10 mouse cellular contexts compared by ENCODE assay signal in the genomic region with DNA sequence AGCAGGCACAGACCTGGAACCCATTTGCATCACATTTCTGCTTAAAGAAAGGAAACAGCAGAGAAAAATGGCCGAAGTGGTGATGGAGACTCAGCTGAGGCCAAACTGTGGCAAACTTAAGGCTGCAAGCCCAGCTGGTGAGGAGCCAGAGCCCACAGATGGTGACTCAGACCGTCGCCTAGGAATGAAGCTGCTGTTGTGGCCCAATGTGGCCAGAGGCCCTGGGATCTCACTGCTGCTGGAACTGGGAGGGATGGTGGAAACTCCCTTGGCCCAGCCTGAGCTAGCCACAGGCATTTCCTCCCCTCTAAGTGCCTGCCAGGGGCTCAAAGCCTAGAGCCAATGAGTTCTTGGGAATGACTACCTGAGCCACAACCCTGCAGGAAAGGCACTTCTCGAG. TPM values are rescaled to one million over a fixed set of nuclear protein-coding genes. Genes with fewer than 3 reads are reported as not detected.
A peak's percentile ranks its signal among the peaks of the same experiment; 100 is the strongest.
DNase-seq lines count a peak whose midpoint lies in the region; ATAC-seq and TF ChIP-seq lines count a peak whose summit lies in the region.
"Had no signal": no experiment of that assay in that cellular context is flagged by ENCODE, and none has a peak within 500 bp of the region (broad histone marks: within the 10 kb centered on the region; RNA-seq: fewer than 3 reads in every experiment).

No protein-coding gene starts in this region.

- H3K36me3 ChIP-seq in midbrain, postnatal 0 days (ENCODE audit: insufficient read depth, low read length) = no peaks in the 10 kb centered on the region
- H3K36me3 ChIP-seq in midbrain, embryonic 15.5 days (replicated peaks) = no peaks in the 10 kb centered on the region
- no peaks in the 10 kb centered on the region for H3K36me3 ChIP-seq in small intestine, adult 2 months (ENCODE audit: control insufficient read depth, insufficient read depth, low read length)
- no peaks in the 10 kb centered on the region; the same call in 1 of the 2 replicates for H3K36me3 ChIP-seq in kidney, embryonic 14.5 days (ENCODE audit: control insufficient read depth, insufficient read depth, low read length)

- intact Hi-C loops in gastrocnemius, postnatal 14 days (cut with DNase I; ENCODE audit: low total_unique reads) = no loop called here

- whole genome bisulfite sequencing in midbrain, postnatal 0 days = 70% methylated on average over 4 of the region's 4 CpGs
- 71% methylated on average over 4 of the region's 4 CpGs for WGBS in midbrain, embryonic 15.5 days
- WGBS in small intestine, adult 2 months = 47% methylated on average over 4 of the region's 4 CpGs
- WGBS in kidney, embryonic 14.5 days = 68% methylated on average over 4 of the region's 4 CpGs

- H3K4me1 ChIP-seq in midbrain, postnatal 0 days (ENCODE audit: insufficient read depth, low read length) = no peaks in the 10 kb centered on the region
- H3K4me1 ChIP-seq in midbrain, embryonic 15.5 days = peaks cover 9% of the 10 kb centered on the region; the same call in 1 of the 2 replicates
- H3K4me1 ChIP-seq in small intestine, adult 2 months (ENCODE audit: control insufficient read depth, insufficient read depth, insufficient read length, low read length) = peaks cover 16% of the 10 kb centered on the region
- H3K4me1 ChIP-seq in kidney, embryonic 14.5 days (ENCODE audit: control insufficient read depth, insufficient read depth, low read length) = peaks cover 14% of the 10 kb centered on the region

- H3K9me3 ChIP-seq in midbrain, postnatal 0 days (ENCODE audit: low read length) = no peaks in the 10 kb centered on the region
- H3K9me3 ChIP-seq in midbrain, embryonic 15.5 days = no peaks in the 10 kb centered on the region
- no peaks in the 10 kb centered on the region for H3K9me3 ChIP-seq in kidney, embryonic 14.5 days (ENCODE audit: control insufficient read depth, low read length)

- peak; percentile 50 to 66 for DNase-seq in adrenal gland, adult (ENCODE audit: inconsistent age in 2 of 2, low spot score in 1 of 2)
- DNase-seq in adrenal gland, postnatal 4 days (ENCODE audit: low spot score in 2 of 2) = no peak
- DNase-seq in midbrain, postnatal 0 days (ENCODE audit: low spot score) = peak; percentile 27
- peak; percentile 72 for DNase-seq in gastrocnemius, postnatal 14 days
- no peak for DNase-seq in thymus, postnatal 10 days (ENCODE audit: low spot score in 2 of 2)

- no peak for TF ChIP-seq POLR2A in small intestine, adult 2 months (IDR thresholded peaks at IDR 0.05; ENCODE audit: low read depth, low read length)

- no peak overlapping the region for H3K9ac ChIP-seq in midbrain, postnatal 0 days (replicated peaks; ENCODE audit: low read length, poor library complexity, severe bottlenecking)
- no peak overlapping the region for H3K9ac ChIP-seq in midbrain, embryonic 15.5 days
- H3K9ac ChIP-seq in kidney, embryonic 14.5 days (ENCODE audit: low read depth, low read length) = no peak overlapping the region

- ATAC-seq in midbrain, postnatal 0 days (ENCODE audit: low FRiP score) = no peak
- no peak for ATAC-seq in midbrain, embryonic 15.5 days (replicated peaks)
- no peak for ATAC-seq in kidney, embryonic 14.5 days (ENCODE audit: low FRiP score, low TSS enrichment)
- ATAC-seq: hindbrain, embryonic 16.5 days had no signal

- H3K27ac ChIP-seq in midbrain, postnatal 0 days (ENCODE audit: low read depth, low read length) = no peak overlapping the region
- no peak overlapping the region for H3K27ac ChIP-seq in midbrain, embryonic 15.5 days
- H3K27ac ChIP-seq in small intestine, adult 2 months (ENCODE audit: insufficient read depth, low read depth, low read length) = peak overlapping the region; percentile 35
- no peak overlapping the region for H3K27ac ChIP-seq in kidney, embryonic 14.5 days (ENCODE audit: low read depth, low read length)

- no peak for TF ChIP-seq CTCF in midbrain, postnatal 0 days (IDR thresholded peaks at IDR 0.05)
- TF ChIP-seq CTCF in small intestine, adult 2 months (IDR thresholded peaks at IDR 0.05; ENCODE audit: extremely low read depth, insufficient read length, insufficient replicate concordance, low read depth, low read length) = no peak

- no peak overlapping the region for H3K4me3 ChIP-seq in midbrain, postnatal 0 days (ENCODE audit: low read depth, low read length)
- no peak overlapping the region for H3K4me3 ChIP-seq in midbrain, embryonic 15.5 days
- no peak overlapping the region for H3K4me3 ChIP-seq in small intestine, adult 2 months (ENCODE audit: low read depth, low read length)
- H3K4me3 ChIP-seq in kidney, embryonic 14.5 days (ENCODE audit: low read length) = no peak overlapping the region

- H3K4me2 ChIP-seq in midbrain, postnatal 0 days (ENCODE audit: low read depth, low read length, poor library complexity, severe bottlenecking) = no peak overlapping the region
- no peak overlapping the region for H3K4me2 ChIP-seq in midbrain, embryonic 15.5 days
- H3K4me2 ChIP-seq in kidney, embryonic 14.5 days (replicated peaks; ENCODE audit: low read depth, low read length) = no peak overlapping the region
- H3K4me2 ChIP-seq: liver, embryonic 11.5 days had no signal

- no peaks in the 10 kb centered on the region for H3K27me3 ChIP-seq in midbrain, postnatal 0 days (ENCODE audit: insufficient read depth, low read length)
- no peaks in the 10 kb centered on the region for H3K27me3 ChIP-seq in midbrain, embryonic 15.5 days (replicated peaks)
- H3K27me3 ChIP-seq in small intestine, adult 2 months (ENCODE audit: control insufficient read depth, insufficient read depth, low read length) = no peaks in the 10 kb centered on the region
- no peaks in the 10 kb centered on the region for H3K27me3 ChIP-seq in kidney, embryonic 14.5 days (ENCODE audit: control insufficient read depth, insufficient read depth, low read length)

RNA-seq across cellular contexts. Expression of a gene that starts 9.4 kb away (rescaled TPM):
- total RNA-seq in adrenal gland, postnatal 4 days (2021) = 10 to 100 TPM; 24.1 to 26.5 TPM
- 23.8 and 32.7 TPM in 2 replicates for total RNA-seq in midbrain, postnatal 0 days (2014; rRNA removed)
- polyA plus RNA-seq in midbrain, postnatal 0 days (2015; fragmentation: Nextera tagmentation; extraction: Ambion mirVana) = 18.0 TPM in 2 replicates
- 15.5 and 16.3 TPM in 2 replicates for polyA plus RNA-seq in midbrain, embryonic 15.5 days (2015; fragmentation: Nextera tagmentation; extraction: Ambion mirVana)
- total RNA-seq in gastrocnemius, postnatal 14 days (2021) = 1 to 10 TPM; 3.4 to 3.9 TPM
- polyA plus RNA-seq in small intestine, adult 2 months (2012; rRNA removed) = 10.7 and 12.7 TPM in 2 replicates
- polyA plus RNA-seq in kidney, embryonic 14.5 days (2014; fragmentation: Nextera tagmentation; extraction: Ambion mirVana) = 15.7 and 18.2 TPM in 2 replicates

RNA-seq across cellular contexts. Expression of a gene that starts 19.9 kb away (rescaled TPM):
- 10 to 100 TPM; 51.4 to 54.3 TPM for total RNA-seq in adrenal gland, postnatal 4 days (2021)
- total RNA-seq in midbrain, postnatal 0 days (2014; rRNA removed) = 79.5 and 101 TPM in 2 replicates
- 121 and 129 TPM in 2 replicates for polyA plus RNA-seq in midbrain, postnatal 0 days (2015; fragmentation: Nextera tagmentation; extraction: Ambion mirVana)
- polyA plus RNA-seq in midbrain, embryonic 15.5 days (2015; fragmentation: Nextera tagmentation; extraction: Ambion mirVana) = 113 and 116 TPM in 2 replicates
- 10 to 100 TPM; 22.7 to 25.2 TPM for total RNA-seq in gastrocnemius, postnatal 14 days (2021)
- polyA plus RNA-seq in small intestine, adult 2 months (2012; rRNA removed) = 69.0 and 137 TPM in 2 replicates
- 87.1 and 94.0 TPM in 2 replicates for polyA plus RNA-seq in kidney, embryonic 14.5 days (2014; fragmentation: Nextera tagmentation; extraction: Ambion mirVana)

Comparison
In these comparisons a context has a peak if more than half of its experiments do, and no peak if none do; other contexts are left out.
1. DNase-seq: peak in adrenal gland, adult (2 of 2), midbrain, postnatal 0 days (single experiment) and gastrocnemius, postnatal 14 days (single experiment); none in adrenal gland, postnatal 4 days (0 of 2) and thymus, postnatal 10 days (0 of 2).